Comparison of ENCODE assay signal across 25 mouse cellular contexts in genomic region chr3:146687121-146687725, GRCm38 (mm10). TPM values are rescaled to one million over a fixed set of nuclear protein-coding genes. Genes with fewer than 3 reads are reported as not detected.
A peak's percentile ranks its signal among the peaks of the same experiment; 100 is the strongest.
DNase-seq lines count a peak whose midpoint lies in the region; ATAC-seq lines count a peak whose summit lies in the region.
"Had no signal": no experiment of that assay in that cellular context is flagged by ENCODE, and none has a peak within 500 bp of the region (broad histone marks: within the 10 kb centered on the region; RNA-seq: fewer than 3 reads in every experiment).

No protein-coding gene starts in this region.

- H3K27ac ChIP-seq in heart, embryonic 10.5 days, result no peak overlapping the region
- H3K27ac ChIP-seq in heart, embryonic 14.5 days (replicated peaks in 1 of 2; ENCODE audit: control insufficient read depth in 1 of 2, insufficient read depth in 1 of 2, low read depth in 2 of 2, low read length in 2 of 2), result peak overlapping the region; percentile 56 to 73
- H3K27ac ChIP-seq in hindbrain, embryonic 16.5 days (ENCODE audit: low read depth, low read length), result no peak overlapping the region
- H3K27ac ChIP-seq: embryonic facial prominence, embryonic 10.5 days; forebrain, embryonic 13.5 days; hindbrain, postnatal 0 days had no signal

- H3K9me3 ChIP-seq in heart, embryonic 10.5 days, result no peaks in the 10 kb centered on the region
- no peaks in the 10 kb centered on the region for H3K9me3 ChIP-seq in heart, embryonic 14.5 days (ENCODE audit: control insufficient read depth, low read length)
- H3K9me3 ChIP-seq in hindbrain, embryonic 16.5 days (ENCODE audit: control insufficient read depth, low read length), result no peaks in the 10 kb centered on the region
- H3K9me3 ChIP-seq: embryonic facial prominence, embryonic 10.5 days; forebrain, embryonic 13.5 days had no signal

- 62% methylated on average over 4 of the region's 4 CpGs for WGBS in heart, embryonic 10.5 days
- 35% methylated on average over 4 of the region's 4 CpGs for WGBS in heart, embryonic 14.5 days
- WGBS in hindbrain, embryonic 16.5 days, result 80% methylated on average over 4 of the region's 4 CpGs

- no peak overlapping the region for H3K4me3 ChIP-seq in heart, embryonic 10.5 days
- H3K4me3 ChIP-seq in heart, embryonic 14.5 days (ENCODE audit: control insufficient read depth in 1 of 2, insufficient read depth in 1 of 2, low read depth in 1 of 2, low read length in 2 of 2), result no peak overlapping the region
- H3K4me3 ChIP-seq in hindbrain, embryonic 16.5 days (ENCODE audit: low read length), result no peak overlapping the region
- H3K4me3 ChIP-seq: embryonic facial prominence, embryonic 10.5 days; forebrain, embryonic 13.5 days had no signal

- peaks cover 41% of the 10 kb centered on the region for H3K4me1 ChIP-seq in heart, embryonic 10.5 days
- peaks cover 16 to 29% of the 10 kb centered on the region in 2 experiments for H3K4me1 ChIP-seq in heart, embryonic 14.5 days (ENCODE audit: control insufficient read depth in 2 of 2, insufficient read depth in 2 of 2, low read length in 2 of 2)
- no peaks in the 10 kb centered on the region; the same call in none of the 2 replicates for H3K4me1 ChIP-seq in hindbrain, embryonic 16.5 days (ENCODE audit: control insufficient read depth, insufficient read depth, low read depth, low read length)

- H3K9ac ChIP-seq in heart, embryonic 14.5 days (ENCODE audit: low read length), result no peak overlapping the region
- no peak overlapping the region for H3K9ac ChIP-seq in hindbrain, embryonic 16.5 days (ENCODE audit: low read depth, low read length)
- H3K9ac ChIP-seq: forebrain, embryonic 13.5 days; forebrain, postnatal 0 days had no signal

- peak; percentile 85 for DNase-seq in heart, adult 11 months
- DNase-seq in heart, embryonic 10.5 days (ENCODE audit: low spot score), result no peak
- DNase-seq in heart, adult 8-10 months (ENCODE audit: low spot score), result no peak
- DNase-seq in left cerebral cortex, postnatal 14 days (ENCODE audit: low spot score in 2 of 2), result peak; percentile 39 to 45
- no peak for DNase-seq in left cerebral cortex, postnatal 36 days (ENCODE audit: low spot score in 2 of 2)
- DNase-seq: adrenal gland, postnatal 14 days; cerebellum, adult 18-20 months; cerebellum, adult 9-11 months; forebrain, postnatal 0 days; gastrocnemius, postnatal 36 days; kidney, adult 11 months; kidney, adult 9 months had no signal

- no peak for ATAC-seq in heart, embryonic 14.5 days (ENCODE audit: insufficient number of reproducible peaks, insufficient read depth, low FRiP score, low read depth)
- ATAC-seq in hindbrain, embryonic 16.5 days, result no peak
- ATAC-seq: forebrain, embryonic 13.5 days; forebrain, postnatal 0 days; hindbrain, postnatal 0 days; Patski had no signal

- no peak overlapping the region for H3K4me2 ChIP-seq in heart, embryonic 14.5 days (ENCODE audit: low read length)
- H3K4me2 ChIP-seq in hindbrain, embryonic 16.5 days (ENCODE audit: low read length), result no peak overlapping the region
- H3K4me2 ChIP-seq: forebrain, embryonic 13.5 days had no signal

- intact Hi-C loops in left cerebral cortex, postnatal 14 days (cut with DNase I), result no loop called here
- intact Hi-C loops in left cerebral cortex, postnatal 36 days (cut with DNase I), result loop anchor here (5.0 kb wide), 1 partner anchor 85 kb away; no protein-coding TSS in a partner anchor

- no peaks in the 10 kb centered on the region for H3K27me3 ChIP-seq in heart, embryonic 10.5 days (ENCODE audit: insufficient read depth, poor library complexity, severe bottlenecking)
- H3K27me3 ChIP-seq in heart, embryonic 14.5 days (ENCODE audit: control insufficient read depth, insufficient read depth, low read length), result no peaks in the 10 kb centered on the region
- H3K27me3 ChIP-seq in hindbrain, embryonic 16.5 days (replicated peaks; ENCODE audit: control insufficient read depth, insufficient read depth, low read length), result no peaks in the 10 kb centered on the region
- H3K27me3 ChIP-seq: CH12.LX, Patski had no signal

- H3K36me3 ChIP-seq in heart, embryonic 10.5 days, result no peaks in the 10 kb centered on the region
- no peaks in the 10 kb centered on the region for H3K36me3 ChIP-seq in heart, embryonic 14.5 days (ENCODE audit: control insufficient read depth, insufficient read depth, low read length)
- no peaks in the 10 kb centered on the region for H3K36me3 ChIP-seq in hindbrain, embryonic 16.5 days (ENCODE audit: control insufficient read depth, insufficient read depth, low read length)
- H3K36me3 ChIP-seq: embryonic facial prominence, embryonic 10.5 days had no signal

RNA-seq across cellular contexts. Expression of gene Samd13, which starts 1.8 kb away (rescaled TPM):
- 0.84 and 2.0 TPM in 2 replicates for polyA plus RNA-seq in heart, embryonic 10.5 days (2016; fragmentation: Nextera tagmentation; extraction: Ambion mirVana)
- polyA plus RNA-seq in heart, embryonic 14.5 days (2014; fragmentation: Nextera tagmentation; extraction: Ambion mirVana), result 1.8 and 3.1 TPM in 2 replicates
- 1 to 10 TPM; 2.4 to 3.9 (median 3.2) TPM for total RNA-seq in heart, adult 8-10 months (2022)
- total RNA-seq in left cerebral cortex, postnatal 14 days (2021), result not detected
- under 1 TPM; 0.20 to 0.95 TPM for total RNA-seq in left cerebral cortex, postnatal 36 days (2021)
- 0.12 and 0.20 TPM in 2 replicates for polyA plus RNA-seq in hindbrain, embryonic 16.5 days (2015; fragmentation: Nextera tagmentation; extraction: Ambion mirVana)
- total RNA-seq: CH12.LX had no signal
- polyA plus RNA-seq: Patski had no signal

RNA-seq across cellular contexts. Expression of gene 4930503B20Rik, which starts 36.1 kb away (rescaled TPM):
- polyA plus RNA-seq in heart, embryonic 10.5 days (2016; fragmentation: Nextera tagmentation; extraction: Ambion mirVana), result 0.11 TPM in 1 of 2 replicates, not detected in the other
- polyA plus RNA-seq in heart, embryonic 14.5 days (2014; fragmentation: Nextera tagmentation; extraction: Ambion mirVana), result 0.13 TPM in 1 of 2 replicates, not detected in the other
- total RNA-seq in heart, adult 8-10 months (2022), result under 1 TPM in 1 of 4 experiments, not detected in 3; 0.16 TPM
- total RNA-seq in left cerebral cortex, postnatal 14 days (2021), result under 1 TPM; 0.24 to 0.57 TPM
- not detected for total RNA-seq in left cerebral cortex, postnatal 36 days (2021)
- not detected in 2 replicates for polyA plus RNA-seq in hindbrain, embryonic 16.5 days (2015; fragmentation: Nextera tagmentation; extraction: Ambion mirVana)
- total RNA-seq: adrenal gland, adult 18-20 months; adrenal gland, postnatal 14 days; CH12.LX; forebrain, postnatal 0 days; gastrocnemius, adult 8-10 months; gastrocnemius, postnatal 36 days; hindbrain, postnatal 0 days had no signal
- polyA plus RNA-seq: activated CD4-positive, CD25-positive, alpha-beta regulatory T cell, adult 4 months; embryonic facial prominence, embryonic 10.5 days; embryonic facial prominence, embryonic 14.5 days; forebrain, embryonic 13.5 days; hindbrain, embryonic 11.5 days; hindbrain, postnatal 0 days; intestine, embryonic 14.5 days had no signal

Comparison
In these comparisons a context has a peak if more than half of its experiments do, and no peak if none do; other contexts are left out.
1. DNase-seq: peak in heart, adult 11 months (single experiment) and left cerebral cortex, postnatal 14 days (2 of 2); none in heart, embryonic 10.5 days (single experiment), heart, adult 8-10 months (single experiment) and left cerebral cortex, postnatal 36 days (0 of 2).
2. H3K27ac ChIP-seq: peak in heart, embryonic 14.5 days (2 of 2); none in heart, embryonic 10.5 days (single experiment) and hindbrain, embryonic 16.5 days (single experiment).